Mouse (Mus musculus): Measurements from ENCODE around the gene Gsc2. TPM values are rescaled to one million over a fixed set of nuclear protein-coding genes. Genes with fewer than 3 reads are reported as not detected.
A peak's percentile ranks its signal among the peaks of the same experiment; 100 is the strongest.

Gene Gsc2
- total and polyA plus RNA-seq, 3 experiments: not detected

DNA sequence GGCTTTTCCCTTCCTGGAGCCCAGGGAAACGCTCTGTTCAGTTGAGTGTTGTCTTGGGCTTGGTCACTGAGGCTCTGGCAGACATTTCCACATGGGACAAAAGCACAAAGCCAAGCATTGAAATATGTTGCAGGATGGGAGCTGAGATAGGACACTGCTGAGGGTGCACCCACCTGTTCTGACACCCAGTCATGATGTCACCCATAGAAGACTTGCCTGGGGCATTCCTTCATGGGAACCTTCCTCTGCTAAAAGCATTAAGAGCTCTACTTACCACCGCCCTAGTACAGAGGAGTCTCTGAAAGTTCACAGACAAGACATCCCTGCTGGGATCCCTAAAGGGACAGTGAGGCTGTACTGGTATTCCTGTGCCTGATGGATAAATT lies 24.5 kb downstream of the Gsc2 start:
- H3K4me1 ChIP-seq (ENCODE audit: insufficient read depth, low read depth, low read length): peaks cover 35% of the 10 kb centered on the region
- H3K36me3 ChIP-seq (replicated peaks): peaks cover 24% of the 10 kb centered on the region
- TF ChIP-seq GATA2 (IDR thresholded peaks at IDR 0.05; ENCODE audit: borderline replicate concordance, low read depth, low read length) (no peak), POLR2AphosphoS5 (IDR thresholded peaks at IDR 0.05; ENCODE audit: insufficient replicate concordance, low read depth, low read length) (no peak), CTCF (IDR thresholded peaks at IDR 0.05; ENCODE audit: low read depth, low read length) (no peak)
- ATAC-seq (ENCODE audit: extremely low read depth, insufficient number of reproducible peaks, low FRiP score, poor library complexity, severe bottlenecking) (no peak), DNase-seq (ENCODE audit: low spot score) (no peak)
- peaks cover 10% of the 10 kb centered on the region for H3K27me3 ChIP-seq (ENCODE audit: insufficient read depth, low read length)
- H3K9me3 ChIP-seq (replicated peaks): no peaks in the 10 kb centered on the region
- H3K4me3 ChIP-seq (ENCODE audit: low read depth, low read length): peak overlapping the region; percentile 99

DNA sequence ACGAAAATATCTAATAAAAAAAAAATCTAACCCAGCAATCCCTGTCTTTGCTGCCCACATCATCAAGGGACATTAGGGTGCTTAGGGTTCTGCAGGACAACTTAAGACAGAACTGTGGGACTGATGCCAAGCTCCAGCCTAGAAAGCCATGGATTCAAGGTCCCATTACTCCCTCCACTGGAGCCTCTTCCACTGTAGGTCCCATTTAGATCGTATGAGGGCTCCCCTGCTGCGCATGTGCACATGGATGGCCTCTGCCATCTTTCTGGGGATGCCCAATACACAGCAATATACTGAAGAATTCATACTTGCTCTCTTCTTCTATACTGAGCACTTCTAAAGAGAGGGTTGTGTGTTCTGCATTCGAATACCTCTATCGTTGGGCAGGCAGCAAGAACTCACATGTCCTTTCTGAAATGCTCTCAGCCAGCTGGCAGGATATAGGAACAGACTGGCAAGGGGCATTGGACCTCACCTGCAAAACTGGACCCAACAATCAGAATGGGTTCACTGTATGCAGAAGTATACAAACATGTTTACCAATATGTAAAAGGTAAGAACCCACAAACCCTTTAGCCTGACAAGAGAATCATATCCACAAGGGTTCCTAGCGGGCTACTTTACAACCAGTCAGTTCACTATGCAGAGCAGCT lies 25.0 kb downstream of the Gsc2 start:
- Histone ChIP-seq H3K4me1 (ENCODE audit: insufficient read depth, low read depth, low read length) (peaks cover 35% of the 10 kb centered on the region), H3K4me3 (ENCODE audit: low read depth, low read length) (peak overlapping the region; percentile 99; the same call in 1 of the 2 replicates), H3K36me3 (replicated peaks) (peaks cover 29% of the 10 kb centered on the region), H3K27me3 (ENCODE audit: insufficient read depth, low read length) (peaks cover 5% of the 10 kb centered on the region), H3K9me3 (replicated peaks) (no peaks in the 10 kb centered on the region)
- ATAC-seq (ENCODE audit: extremely low read depth, insufficient number of reproducible peaks, low FRiP score, poor library complexity, severe bottlenecking) (no peak), DNase-seq (ENCODE audit: low spot score) (no peak)
- TF ChIP-seq GATA2 (IDR thresholded peaks at IDR 0.05; ENCODE audit: borderline replicate concordance, low read depth, low read length) (no peak), GATA1 (IDR thresholded peaks at IDR 0.05; ENCODE audit: borderline replicate concordance, low read length) (no peak), POLR2AphosphoS5 (IDR thresholded peaks at IDR 0.05; ENCODE audit: insufficient replicate concordance, low read depth, low read length) (no peak)

DNA sequence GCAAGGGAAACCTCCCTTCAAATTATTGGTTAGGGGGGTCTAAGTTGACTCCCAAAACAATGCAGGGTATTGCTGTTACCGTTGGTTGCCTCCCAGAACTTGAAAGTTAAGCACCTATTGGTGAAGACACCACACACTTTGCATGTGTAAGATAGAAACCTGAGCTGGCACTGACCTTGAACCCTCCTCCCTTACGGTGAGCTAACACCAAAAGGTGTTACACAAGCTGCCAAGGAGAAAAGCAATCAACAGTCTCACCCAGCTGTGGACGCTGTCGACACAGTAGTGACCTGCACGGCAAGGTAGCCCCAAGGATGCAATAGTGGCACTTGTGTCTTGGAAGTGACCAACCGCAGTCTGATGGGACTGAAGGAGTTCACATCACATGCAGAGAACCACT lies 30.7 kb downstream of the Gsc2 start:
- no peaks in the 10 kb centered on the region; the same call in 1 of the 2 replicates for H3K9me3 ChIP-seq (replicated peaks)
- TF ChIP-seq CTCF (IDR thresholded peaks at IDR 0.05; ENCODE audit: low read depth, low read length): no peak
- TF ChIP-seq GATA2 (IDR thresholded peaks at IDR 0.05; ENCODE audit: borderline replicate concordance, low read depth, low read length): no peak
- no peak for TF ChIP-seq GATA1 (IDR thresholded peaks at IDR 0.05; ENCODE audit: borderline replicate concordance, low read length)
- no peak for TF ChIP-seq POLR2AphosphoS5 (IDR thresholded peaks at IDR 0.05; ENCODE audit: insufficient replicate concordance, low read depth, low read length)
- no peak for TF ChIP-seq TAL1 (conservative IDR thresholded peaks at IDR 0.05; ENCODE audit: low read depth, low read length)
- no peak overlapping the region for H3K4me3 ChIP-seq (ENCODE audit: low read depth, low read length)
- H3K27me3 ChIP-seq (ENCODE audit: insufficient read depth, low read length): no peaks in the 10 kb centered on the region
- ATAC-seq (ENCODE audit: extremely low read depth, insufficient number of reproducible peaks, low FRiP score, poor library complexity, severe bottlenecking) (no peak), DNase-seq (ENCODE audit: low spot score) (no peak)
- H3K36me3 ChIP-seq (replicated peaks): peaks cover 72% of the 10 kb centered on the region
- peaks cover 23% of the 10 kb centered on the region for H3K4me1 ChIP-seq (ENCODE audit: insufficient read depth, low read depth, low read length)

DNA sequence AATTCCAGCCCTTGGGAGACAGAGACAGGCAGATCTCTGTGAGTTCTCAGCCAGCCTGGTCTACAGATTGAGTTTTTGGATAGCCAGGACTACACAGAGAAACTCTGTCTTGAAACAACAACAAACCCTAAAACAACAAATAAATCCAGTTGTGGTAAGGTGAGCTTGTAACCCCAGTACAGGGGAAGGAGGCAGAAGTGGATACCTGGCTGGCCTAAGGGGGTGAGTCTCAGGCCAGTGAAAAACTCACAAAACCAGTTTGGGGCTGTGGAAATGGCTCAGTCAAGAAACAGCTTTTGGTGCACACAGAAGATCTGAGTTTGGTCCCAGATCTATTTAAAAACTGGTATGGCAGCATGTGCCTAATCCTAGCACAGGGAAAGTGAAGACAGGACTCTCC lies 32.7 kb downstream of the Gsc2 start:
- Histone ChIP-seq H3K9me3 (replicated peaks) (peaks cover 6% of the 10 kb centered on the region), H3K27me3 (ENCODE audit: insufficient read depth, low read length) (no peaks in the 10 kb centered on the region), H3K36me3 (replicated peaks) (peaks cover 90% of the 10 kb centered on the region), H3K4me1 (ENCODE audit: insufficient read depth, low read depth, low read length) (peaks cover 23% of the 10 kb centered on the region), H3K4me3 (ENCODE audit: low read depth, low read length) (no peak overlapping the region)
- ATAC-seq (ENCODE audit: extremely low read depth, insufficient number of reproducible peaks, low FRiP score, poor library complexity, severe bottlenecking): no peak
- no peak for DNase-seq (ENCODE audit: low spot score)
- TF ChIP-seq GATA2 (IDR thresholded peaks at IDR 0.05; ENCODE audit: borderline replicate concordance, low read depth, low read length) (no peak), POLR2AphosphoS5 (IDR thresholded peaks at IDR 0.05; ENCODE audit: insufficient replicate concordance, low read depth, low read length) (no peak), GATA1 (IDR thresholded peaks at IDR 0.05; ENCODE audit: borderline replicate concordance, low read length) (no peak), TAL1 (conservative IDR thresholded peaks at IDR 0.05; ENCODE audit: low read depth, low read length) (no peak)

DNA sequence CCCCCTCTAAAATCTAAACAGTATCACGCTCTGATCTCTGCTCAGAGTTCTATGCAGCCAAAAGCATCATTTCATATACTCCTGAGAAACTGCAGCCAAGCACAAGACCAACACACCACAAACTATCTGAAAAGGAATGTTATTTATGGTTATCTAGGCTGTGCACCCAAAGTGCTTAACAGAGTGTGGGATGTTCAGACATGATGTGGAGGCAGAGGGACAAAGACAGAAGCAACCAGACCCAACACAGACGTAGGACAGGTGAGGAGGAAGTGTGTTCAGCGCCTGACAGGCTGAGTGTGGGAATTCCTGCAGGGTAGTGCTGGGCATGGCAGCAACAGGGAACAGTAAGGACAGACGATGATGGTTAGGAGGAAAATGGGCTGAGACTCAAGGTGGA lies 35.3 kb downstream of the Gsc2 start:
- H3K36me3 ChIP-seq (replicated peaks): peaks cover 79% of the 10 kb centered on the region
- TF ChIP-seq GATA2 (IDR thresholded peaks at IDR 0.05; ENCODE audit: borderline replicate concordance, low read depth, low read length): no peak
- no peak for TF ChIP-seq CTCF (IDR thresholded peaks at IDR 0.05; ENCODE audit: low read depth, low read length)
- no peak for TF ChIP-seq GATA1 (IDR thresholded peaks at IDR 0.05; ENCODE audit: borderline replicate concordance, low read length)
- TF ChIP-seq TAL1 (conservative IDR thresholded peaks at IDR 0.05; ENCODE audit: low read depth, low read length): no peak
- TF ChIP-seq POLR2AphosphoS5 (IDR thresholded peaks at IDR 0.05; ENCODE audit: insufficient replicate concordance, low read depth, low read length): no peak
- no peaks in the 10 kb centered on the region for H3K27me3 ChIP-seq (ENCODE audit: insufficient read depth, low read length)
- DNase-seq (ENCODE audit: low spot score) (no peak), ATAC-seq (ENCODE audit: extremely low read depth, insufficient number of reproducible peaks, low FRiP score, poor library complexity, severe bottlenecking) (no peak)
- peaks cover 20% of the 10 kb centered on the region for H3K4me1 ChIP-seq (ENCODE audit: insufficient read depth, low read depth, low read length)
- H3K4me3 ChIP-seq (ENCODE audit: low read depth, low read length): no peak overlapping the region
- peaks cover 6% of the 10 kb centered on the region for H3K9me3 ChIP-seq (replicated peaks)

DNA sequence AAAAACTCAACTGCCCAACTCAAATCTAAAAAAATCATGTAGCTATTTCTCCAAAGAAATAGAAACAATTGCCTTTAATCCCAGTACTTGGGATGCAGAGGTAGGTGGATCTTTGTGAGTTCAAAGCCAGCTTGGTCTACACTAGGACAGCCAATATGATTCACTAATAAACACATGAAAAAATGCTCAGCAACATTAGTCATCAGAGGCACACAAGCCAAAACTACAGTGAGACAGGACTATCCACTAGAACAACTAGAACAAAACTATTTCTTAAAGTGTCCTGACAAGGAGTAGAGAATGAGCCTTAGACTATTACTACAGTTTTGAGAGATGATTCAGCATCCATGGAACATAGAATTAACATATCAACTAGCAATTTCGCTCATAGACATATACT lies 38.8 kb downstream of the Gsc2 start:
- ATAC-seq (ENCODE audit: extremely low read depth, insufficient number of reproducible peaks, low FRiP score, poor library complexity, severe bottlenecking): no peak
- TF ChIP-seq TAL1 (conservative IDR thresholded peaks at IDR 0.05; ENCODE audit: low read depth, low read length): no peak
- TF ChIP-seq CTCF (IDR thresholded peaks at IDR 0.05; ENCODE audit: low read depth, low read length): no peak
- no peak for TF ChIP-seq GATA1 (IDR thresholded peaks at IDR 0.05; ENCODE audit: borderline replicate concordance, low read length)
- TF ChIP-seq GATA2 (IDR thresholded peaks at IDR 0.05; ENCODE audit: borderline replicate concordance, low read depth, low read length): no peak
- no peak for TF ChIP-seq POLR2AphosphoS5 (IDR thresholded peaks at IDR 0.05; ENCODE audit: insufficient replicate concordance, low read depth, low read length)
- H3K27me3 ChIP-seq (ENCODE audit: insufficient read depth, low read length): no peaks in the 10 kb centered on the region
- no peak for DNase-seq (ENCODE audit: low spot score)
- H3K4me1 ChIP-seq (ENCODE audit: insufficient read depth, low read depth, low read length): peaks cover 43% of the 10 kb centered on the region
- peaks cover 72% of the 10 kb centered on the region for H3K36me3 ChIP-seq (replicated peaks)
- H3K4me3 ChIP-seq (ENCODE audit: low read depth, low read length): no peak overlapping the region
- H3K9me3 ChIP-seq (replicated peaks): peaks cover 6% of the 10 kb centered on the region

Measured in G1E (cell line).